Mouse (Mus musculus) lung, embryonic 14.5 days (tissue): ENCODE data around the gene Plce1. TPM values are rescaled to one million over a fixed set of nuclear protein-coding genes. Genes with fewer than 3 reads are reported as not detected.

Experiments used
- ATAC-seq: fragments of 200-750 bp; cut with Nextera tagmentation; 2 replicates; pipeline ENCODE4 v1.8.0; 2017; ENCODE audit warnings: mild to moderate bottlenecking, moderate TSS enrichment, moderate library complexity; ENCODE audit not compliant: insufficient read depth
- DNase-seq: peaks from one replicate; pipeline ENCODE4 v3.0.0-alpha.2; 2015
- H3K27ac ChIP-seq: fragments of 300-500 bp; sonication (generic); 2 replicates; pipeline ENCODE4 v1.5.1; 2014; ENCODE audit warnings: low read depth, mild to moderate bottlenecking, moderate library complexity
- H3K27me3 ChIP-seq: fragments of 300-500 bp; sonication (generic); 2 replicates; pipeline ENCODE4 v1.6.1; 2014; ENCODE audit warnings: low read length, control low read depth; ENCODE audit not compliant: insufficient read depth
- H3K36me3 ChIP-seq: fragments of 300-500 bp; sonication (generic); 2 replicates; pipeline ENCODE4 v1.6.1; 2014; ENCODE audit warnings: control low read depth; ENCODE audit not compliant: insufficient read depth
- H3K4me1 ChIP-seq: fragments of 300-500 bp; sonication (generic); 2 replicates; pipeline ENCODE4 v1.6.1; 2014; ENCODE audit warnings: antibody characterized with exemption, control low read depth; ENCODE audit not compliant: insufficient read depth
- H3K4me2 ChIP-seq: fragments of 300-500 bp; sonication (generic); 2 replicates; pipeline ENCODE4 v1.6.1; 2014; ENCODE audit warnings: mild to moderate bottlenecking
- H3K4me3 ChIP-seq: fragments of 300-500 bp; sonication (generic); 2 replicates; pipeline ENCODE4 v1.5.1; 2014; ENCODE audit warnings: low read depth, low read length
- H3K9ac ChIP-seq: fragments of 300-500 bp; sonication (generic); 2 replicates; pipeline ENCODE4 v1.6.1; 2014
- H3K9me3 ChIP-seq: fragments of 300-500 bp; sonication (generic); 2 replicates; pipeline ENCODE4 v1.6.1; 2016; ENCODE audit warnings: low read depth, low read length, control low read depth
- CTCF ChIP-seq: IDR thresholded peaks from 2 replicates; pipeline ENCODE4 v1.5.1; 2016; ENCODE audit warnings: antibody characterized with exemption, low read depth
- WGBS: fragments of 180-500 bp; shearing (Covaris S2); extraction: QIAGEN DNeasy Blood & Tissue Kit; methylation state at CpG from one replicate; pipeline ENCODE4 v1.1.7; 2014; 5-methylcytosine and 5-hydroxymethylcytosine counted together
- polyA plus RNA-seq: library from polyadenylated mRNA; unstranded; fragments of >200 nt; fragmentation: Nextera tagmentation; extraction: Ambion mirVana; gene quantifications from 2 replicates; pipeline ENCODE4 v1.2.1, GENCODE M21; 2014

The Plce1 gene
- polyA plus RNA-seq, 1 experiment from 2014 or later, result 4.5 TPM

DNA sequence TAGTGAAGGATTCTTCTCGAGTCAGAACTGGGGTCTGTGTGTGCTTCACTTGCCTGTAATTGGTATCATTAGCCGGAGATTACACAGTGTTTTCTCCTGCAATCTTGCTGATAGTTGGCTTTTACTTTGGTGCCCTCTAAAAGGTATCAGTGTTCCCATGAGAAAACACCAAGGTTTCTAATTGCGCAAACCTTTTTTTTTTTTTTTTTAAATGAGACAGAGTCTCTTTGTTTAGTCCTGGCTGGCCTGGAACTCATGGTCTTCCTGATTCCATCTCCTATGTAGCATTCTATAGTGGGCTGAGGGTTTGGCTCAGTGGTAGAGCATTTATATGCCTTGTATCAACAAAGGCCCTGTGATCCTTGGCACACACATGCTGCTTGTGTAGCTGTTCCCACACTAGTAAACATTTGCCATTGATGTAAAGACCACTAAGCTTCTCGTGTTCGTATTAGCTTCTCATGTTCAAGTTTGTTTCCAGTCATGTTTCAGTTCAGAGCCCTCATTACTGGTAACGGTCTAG, 265.6 kb downstream of the Plce1 start:
- no peak overlapping the region for H3K4me3 ChIP-seq
- WGBS, result 72% methylated on average over 6 of the region's 6 CpGs
- no peaks in the 10 kb centered on the region for H3K27me3 ChIP-seq
- peak; percentile 8 for DNase-seq
- H3K27ac ChIP-seq, result no peak overlapping the region
- H3K36me3 ChIP-seq, result no peaks in the 10 kb centered on the region
- no peak overlapping the region for H3K9ac ChIP-seq
- H3K9me3 ChIP-seq, result no peaks in the 10 kb centered on the region
- no peak overlapping the region for H3K4me2 ChIP-seq
- TF ChIP-seq CTCF, result no peak
- ATAC-seq, result no peak
- no peaks in the 10 kb centered on the region for H3K4me1 ChIP-seq

DNA sequence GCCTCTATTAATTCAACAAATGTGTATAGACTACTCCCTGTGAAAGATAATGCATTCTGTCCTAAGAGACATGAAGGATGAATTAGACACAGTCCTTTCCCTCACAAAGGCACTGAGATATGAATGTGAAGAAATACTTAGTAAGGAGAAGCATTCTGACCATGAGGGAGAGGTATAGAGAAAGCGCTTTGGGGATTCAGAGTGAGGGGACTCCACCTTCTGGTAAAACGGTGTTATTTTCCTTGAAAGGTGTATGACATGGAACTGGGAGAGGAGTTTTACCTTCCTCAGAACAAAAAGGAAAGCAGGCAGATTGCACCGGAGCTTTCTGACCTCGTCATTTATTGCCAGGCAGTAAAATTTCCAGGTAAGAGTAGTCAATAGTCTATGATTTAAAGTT, 269.3 kb downstream of the Plce1 start:
- no peak for ATAC-seq
- Histone ChIP-seq H3K4me3 (no peak overlapping the region), H3K4me2 (no peak overlapping the region), H3K9me3 (no peaks in the 10 kb centered on the region), H3K27ac (no peak overlapping the region), H3K36me3 (no peaks in the 10 kb centered on the region), H3K4me1 (no peaks in the 10 kb centered on the region), H3K9ac (no peak overlapping the region), H3K27me3 (no peaks in the 10 kb centered on the region)
- 55% methylated on average over 4 of the region's 4 CpGs for WGBS
- TF ChIP-seq CTCF, result peak; percentile 26
- DNase-seq, result peak; percentile 8

DNA sequence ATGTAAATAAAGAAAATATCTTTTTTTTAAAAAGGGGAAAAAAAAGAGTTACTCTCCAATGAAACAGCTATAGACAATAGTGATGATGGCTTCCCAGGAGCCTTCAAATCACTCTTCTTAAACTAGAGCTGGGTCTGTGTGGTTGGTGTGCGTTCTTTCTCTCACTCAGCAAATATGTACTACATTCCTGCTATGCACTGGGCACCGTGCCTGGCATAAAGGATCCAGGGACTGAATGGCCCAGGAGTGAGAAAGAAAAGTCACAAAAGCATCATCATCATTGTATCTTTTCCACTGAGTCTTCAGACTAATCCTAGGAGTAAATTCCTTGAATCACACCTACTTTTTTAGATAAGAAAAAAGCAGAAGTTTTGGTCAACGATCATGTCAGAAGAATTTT, 276.3 kb downstream of the Plce1 start:
- no peak for DNase-seq
- TF ChIP-seq CTCF, result no peak
- Histone ChIP-seq H3K27me3 (no peaks in the 10 kb centered on the region), H3K36me3 (no peaks in the 10 kb centered on the region), H3K4me3 (no peak overlapping the region), H3K4me1 (peaks cover 4% of the 10 kb centered on the region; the same call in 1 of the 2 replicates), H3K27ac (no peak overlapping the region), H3K4me2 (no peak overlapping the region), H3K9me3 (no peaks in the 10 kb centered on the region), H3K9ac (no peak overlapping the region)
- no peak for ATAC-seq
- WGBS, result 70% methylated on average over 3 of the region's 3 CpGs

DNA sequence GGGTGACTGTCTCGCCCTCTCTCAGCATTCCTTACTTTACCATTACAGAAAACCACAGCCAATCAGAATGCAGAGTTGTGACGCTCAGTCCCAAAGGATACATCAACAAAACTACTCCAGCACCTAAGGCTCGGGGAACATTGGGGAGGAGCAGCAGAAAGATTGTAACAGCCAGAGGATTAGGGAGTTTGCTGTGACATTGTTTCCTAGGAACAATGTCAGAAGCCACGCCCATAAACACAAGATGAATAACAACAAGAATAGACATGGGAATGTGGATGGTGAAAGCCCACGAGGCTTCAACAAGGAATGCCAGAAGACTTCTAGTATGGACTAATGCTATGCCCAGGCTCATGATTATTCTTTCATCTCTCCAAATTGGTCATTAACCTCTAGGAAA, 277.1 kb downstream of the Plce1 start:
- ATAC-seq, result no peak
- 57% methylated on average over 5 of the region's 5 CpGs for WGBS

DNA sequence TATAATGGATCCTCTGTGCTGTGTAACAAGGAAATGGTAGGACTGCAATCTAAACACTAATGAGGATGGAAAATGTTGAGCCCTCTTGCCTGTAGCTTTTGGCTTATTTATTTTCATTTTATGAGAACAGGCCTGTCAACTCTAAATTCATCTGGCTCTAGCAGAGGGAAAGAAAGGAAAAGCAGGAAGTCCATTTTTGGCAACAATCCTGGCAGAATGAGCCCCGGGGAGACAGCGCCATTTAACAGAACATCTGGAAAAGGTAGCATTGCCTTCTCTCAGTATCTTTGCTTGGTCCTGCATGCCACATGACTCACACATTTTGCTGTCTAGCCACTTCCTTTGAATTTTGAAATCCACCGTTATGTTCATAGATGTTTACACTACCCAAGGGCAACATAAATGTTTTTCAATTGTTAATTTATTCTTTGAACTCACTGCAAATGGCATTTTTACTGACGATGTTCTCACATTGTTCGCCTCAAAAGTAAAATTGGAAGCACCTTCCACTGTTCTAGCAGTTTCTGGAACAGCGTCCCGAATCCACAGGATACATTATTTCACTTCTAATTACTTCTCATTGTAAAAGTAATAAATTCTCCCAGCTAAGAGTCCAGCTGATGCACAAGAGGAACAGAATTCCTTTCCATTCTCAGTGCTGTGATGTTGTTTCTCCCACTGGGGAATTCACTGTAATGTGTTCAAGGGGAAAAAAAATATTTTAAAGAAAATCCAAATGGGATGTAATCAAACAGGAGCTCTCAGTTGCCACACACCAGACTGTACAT, 278.0 kb downstream of the Plce1 start:
- Histone ChIP-seq H3K27ac (0 out of 2 replicates have a peak overlapping the region, but pooled peaks have one; percentile 30), H3K4me3 (no peak overlapping the region), H3K4me2 (no peak overlapping the region), H3K9me3 (no peaks in the 10 kb centered on the region), H3K27me3 (no peaks in the 10 kb centered on the region), H3K4me1 (peaks cover 4% of the 10 kb centered on the region; the same call in 1 of the 2 replicates), H3K9ac (no peak overlapping the region), H3K36me3 (no peaks in the 10 kb centered on the region)
- peak; percentile 52 for DNase-seq
- ATAC-seq, result no peak
- TF ChIP-seq CTCF, result no peak
- 58% methylated on average over 7 of the region's 7 CpGs for WGBS

More for the DNA sequence above, 277.1 kb downstream of the Plce1 start:
- Histone ChIP-seq H3K4me1 (peaks cover 4% of the 10 kb centered on the region; the same call in 1 of the 2 replicates), H3K4me3 (no peak overlapping the region), H3K36me3 (no peaks in the 10 kb centered on the region), H3K27ac (no peak overlapping the region), H3K4me2 (no peak overlapping the region), H3K9me3 (no peaks in the 10 kb centered on the region), H3K9ac (no peak overlapping the region), H3K27me3 (no peaks in the 10 kb centered on the region)
- no peak for TF ChIP-seq CTCF
- DNase-seq, result no peak

DNA sequence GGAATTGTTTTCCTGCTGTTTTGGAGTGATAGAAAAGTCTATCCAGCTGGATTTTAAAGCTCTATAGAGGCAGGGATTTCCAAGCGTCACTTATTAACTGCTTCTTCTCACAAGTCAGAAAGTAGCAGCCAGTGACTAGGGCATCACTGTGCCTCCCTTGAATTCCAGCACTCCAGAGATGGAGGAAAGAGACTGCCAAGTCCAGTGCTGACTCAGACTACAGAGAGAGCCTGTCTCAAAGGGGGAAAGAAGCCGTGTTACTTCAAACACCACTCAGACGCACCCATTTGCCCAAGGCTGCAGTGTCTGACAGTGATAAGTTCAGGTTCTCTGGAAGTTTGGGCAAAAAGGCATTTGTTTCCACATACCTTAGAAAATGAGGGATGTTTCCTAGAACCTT, 279.5 kb downstream of the Plce1 start:
- no peak overlapping the region for H3K4me2 ChIP-seq
- no peaks in the 10 kb centered on the region for H3K9me3 ChIP-seq
- DNase-seq, result peak; percentile 45
- peaks cover 4% of the 10 kb centered on the region; the same call in 1 of the 2 replicates for H3K4me1 ChIP-seq
- peak; percentile 41; the same call in 1 of the 2 replicates for ATAC-seq
- WGBS, result 39% methylated on average over 3 of the region's 3 CpGs
- H3K36me3 ChIP-seq, result no peaks in the 10 kb centered on the region
- no peaks in the 10 kb centered on the region for H3K27me3 ChIP-seq
- TF ChIP-seq CTCF, result no peak
- no peak overlapping the region for H3K27ac ChIP-seq
- no peak overlapping the region for H3K4me3 ChIP-seq
- H3K9ac ChIP-seq, result no peak overlapping the region

DNA sequence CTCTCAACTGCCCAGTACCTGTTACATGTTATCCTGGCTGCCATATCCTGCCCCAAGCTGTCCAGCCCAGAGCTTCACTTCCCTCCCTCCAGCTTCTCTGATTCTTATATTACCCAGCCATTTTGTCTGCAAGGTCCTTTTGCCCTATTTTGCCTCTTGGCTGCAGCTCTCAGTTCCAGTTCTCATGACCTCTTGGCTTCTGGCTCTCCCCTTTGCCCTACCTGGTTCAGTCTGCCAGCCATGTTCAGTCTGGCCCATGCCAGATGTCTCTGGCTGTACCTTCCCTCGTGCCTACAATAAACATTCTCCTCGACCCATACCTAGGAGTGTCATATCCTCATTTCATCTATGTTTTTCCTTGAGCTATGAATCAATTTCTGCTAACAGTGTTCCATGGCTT, 285.4 kb downstream of the Plce1 start:
- no peak for DNase-seq
- H3K27me3 ChIP-seq, result no peaks in the 10 kb centered on the region
- H3K4me2 ChIP-seq, result no peak overlapping the region
- H3K36me3 ChIP-seq, result no peaks in the 10 kb centered on the region
- no peak for ATAC-seq
- H3K9me3 ChIP-seq, result no peaks in the 10 kb centered on the region
- no peaks in the 10 kb centered on the region for H3K4me1 ChIP-seq
- H3K27ac ChIP-seq, result no peak overlapping the region
- no peak overlapping the region for H3K9ac ChIP-seq
- TF ChIP-seq CTCF, result no peak
- no peak overlapping the region for H3K4me3 ChIP-seq
- 65% methylated on average over 2 of the region's 2 CpGs for WGBS
